Mouse (Mus musculus): Measurements from ENCODE around the gene Ttc4.

DNA sequence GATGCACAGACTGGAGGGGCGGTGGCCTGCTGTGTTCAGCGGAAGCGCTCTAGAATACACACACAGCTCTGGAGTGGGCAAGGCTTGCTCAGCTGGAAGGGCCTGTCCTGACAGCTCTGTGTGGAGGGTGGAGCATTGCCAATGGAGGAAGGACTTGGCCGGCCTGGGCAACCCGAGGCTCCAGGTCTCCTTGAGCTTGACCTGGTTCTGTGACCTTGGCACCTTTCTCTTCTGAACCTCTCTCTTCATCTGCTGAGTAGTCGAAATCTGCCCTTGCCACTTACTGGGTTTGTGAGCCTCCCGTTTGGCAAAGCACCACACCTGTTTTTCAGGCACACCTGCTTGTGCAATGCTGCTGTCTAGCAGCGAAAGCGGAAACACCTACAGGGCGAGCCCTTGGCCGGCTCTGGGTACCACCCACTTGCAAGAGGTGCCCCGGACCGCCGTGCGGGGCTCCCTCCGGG is 56.7 kb downstream of the Ttc4 start, which contains the start of gene Ttc22:
- TF ChIP-seq CTCF (IDR thresholded peaks at IDR 0.05; ENCODE audit: borderline replicate concordance, insufficient read depth, low read length) = no peak
- no peak for TF ChIP-seq POLR2A (IDR thresholded peaks at IDR 0.05; ENCODE audit: low read depth, low read length)

All from embryonic fibroblast, embryonic 13.5 days (primary cell).